Mouse (Mus musculus): ENCODE results near the gene Med28.

DNA sequence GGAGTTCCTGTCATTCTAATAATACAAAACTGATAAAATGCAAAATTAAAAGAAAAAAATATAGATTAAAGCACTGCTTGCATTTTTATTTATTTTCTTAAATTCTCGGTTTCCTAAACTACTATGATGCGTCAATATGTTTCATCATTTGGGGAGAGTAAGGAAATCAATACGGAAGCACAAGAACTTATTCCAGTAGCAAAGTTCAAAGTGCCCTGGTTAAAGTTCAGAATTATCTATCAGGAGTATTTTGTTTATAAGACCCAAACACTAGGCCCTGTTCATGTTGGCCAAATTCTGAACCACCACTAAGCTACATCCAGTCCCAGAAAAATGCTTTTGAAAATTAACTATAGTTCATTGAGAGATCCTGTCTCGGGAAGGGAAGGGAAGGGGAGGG lies 45.3 kb upstream of the Med28 start:
- TF ChIP-seq ZNF384 (IDR thresholded peaks at IDR 0.05; ENCODE audit: low read depth, low read length) (no peak), POLR2A (IDR thresholded peaks at IDR 0.05; ENCODE audit: low read depth, low read length) (no peak), CTCF (conservative IDR thresholded peaks at IDR 0.05 in 1 of 2, IDR thresholded peaks at IDR 0.05 in 1 of 2; ENCODE audit: low read depth in 2 of 2, low read length in 2 of 2) (no peak), POLR2AphosphoS2 (IDR thresholded peaks at IDR 0.05; ENCODE audit: low read depth, low read length) (no peak), MAX (IDR thresholded peaks at IDR 0.05; ENCODE audit: low read length) (no peak)
